In the genomic region with DNA sequence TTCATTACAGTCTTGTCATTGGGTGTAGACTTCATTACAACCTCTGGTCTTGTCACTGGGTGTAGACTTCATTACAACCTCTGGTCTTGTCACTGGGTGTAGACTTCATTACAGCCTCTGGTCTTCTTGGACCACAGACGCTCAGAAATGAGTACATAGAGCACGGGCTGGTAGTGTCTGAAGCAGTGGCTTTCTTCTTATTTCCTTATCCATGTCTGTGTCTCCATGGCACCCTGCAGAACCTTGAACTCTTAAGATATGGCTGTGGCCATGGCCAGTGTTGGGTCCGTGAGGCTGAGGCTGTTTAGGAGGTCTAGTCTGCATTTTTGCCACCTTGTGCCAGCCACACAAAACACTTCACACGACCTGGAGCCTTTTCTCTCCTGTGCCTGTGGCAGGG, we compare ENCODE assay signal across 30 mouse cellular contexts. TPM values are rescaled to one million over a fixed set of nuclear protein-coding genes. Genes with fewer than 3 reads are reported as not detected.
"Had no signal": no experiment of that assay in that cellular context is flagged by ENCODE, and none has a peak within 500 bp of the region (broad histone marks: within the 10 kb centered on the region; RNA-seq: fewer than 3 reads in every experiment).

No protein-coding gene starts in this region.

- H3K27ac ChIP-seq: heart, adult 2 months; heart, embryonic 13.5 days; heart, embryonic 15.5 days; hindbrain, embryonic 14.5 days; kidney, embryonic 15.5 days; kidney, postnatal 0 days; limb, embryonic 10.5 days; limb, embryonic 12.5 days; liver, embryonic 13.5 days had no signal

- ATAC-seq: hindbrain, embryonic 16.5 days; inflammation-experienced regulatory T-cells, adult 6 months had no signal

- H3K27me3 ChIP-seq: heart, embryonic 13.5 days; heart, embryonic 15.5 days; kidney, embryonic 15.5 days; limb, embryonic 12.5 days; liver, embryonic 13.5 days had no signal

- H3K4me2 ChIP-seq: heart, embryonic 11.5 days; heart, embryonic 13.5 days; heart, embryonic 15.5 days; hindbrain, embryonic 14.5 days; kidney, embryonic 15.5 days; limb, embryonic 12.5 days; liver, embryonic 11.5 days; liver, embryonic 13.5 days had no signal

- H3K9ac ChIP-seq: heart, embryonic 13.5 days; heart, embryonic 15.5 days; hindbrain, embryonic 14.5 days; kidney, embryonic 15.5 days; limb, embryonic 12.5 days; liver, embryonic 13.5 days had no signal

- DNase-seq: gastrocnemius, postnatal 14 days; gastrocnemius, postnatal 36 days; heart, adult 11 months; heart, adult 2 months; heart, postnatal 14 days; heart, postnatal 36 days; kidney, adult 11 months; kidney, adult 2 months; kidney, adult 9 months; kidney, postnatal 14 days; kidney, postnatal 36 days; layer of hippocampus, adult 9-11 months; layer of hippocampus, postnatal 36 days; liver; liver, embryonic 13.5 days had no signal

- H3K9me3 ChIP-seq: heart, embryonic 13.5 days; heart, embryonic 15.5 days; kidney, embryonic 15.5 days; limb, embryonic 10.5 days; limb, embryonic 12.5 days; liver, embryonic 13.5 days had no signal

- H3K4me3 ChIP-seq: heart, adult 2 months; heart, embryonic 13.5 days; heart, embryonic 15.5 days; kidney, embryonic 15.5 days; limb, embryonic 10.5 days; limb, embryonic 12.5 days; liver, embryonic 13.5 days had no signal

RNA-seq across cellular contexts. Expression of a gene that starts 26.2 kb away (rescaled TPM):
- polyA plus RNA-seq: gonadal fat pad, adult 2 months; heart, adult 2 months; heart, embryonic 11.5 days; heart, embryonic 13.5 days; heart, embryonic 15.5 days; heart, postnatal 0 days; hindbrain, embryonic 11.5 days; hindbrain, embryonic 14.5 days; hindbrain, embryonic 16.5 days; inflammation-experienced regulatory T-cells, adult 6 months; kidney, adult 2 months; kidney, embryonic 15.5 days; kidney, postnatal 0 days; large intestine, adult 2 months; limb, embryonic 10.5 days; limb, embryonic 12.5 days; liver, embryonic 11.5 days; liver, embryonic 13.5 days had no signal
